Mouse (Mus musculus) CH12.LX (cell line): ENCODE data around the gene Slc22a20.

ENCODE experiments used
- CHD2 ChIP-seq: IDR thresholded peaks from 2 replicates; pipeline ENCODE4 v1.6.1; 2011; ENCODE audit warnings: low read length, improper control_type of control experiment
- CTCF ChIP-seq, 2 experiments: IDR thresholded peaks in 1 of 2; conservative IDR thresholded peaks in 1 of 2; 2 replicates each; pipeline ENCODE4 v1.5.1; 2011 to 2012; ENCODE audit warnings: low read depth in 2 of 2, low read length in 2 of 2, improper control_type of control experiment in 1 of 2, inconsistent platforms in 1 of 2, mild to moderate bottlenecking in 1 of 2, moderate library complexity in 1 of 2
- JUND ChIP-seq: conservative IDR thresholded peaks from 2 replicates; pipeline ENCODE4 v1.6.1; 2011; ENCODE audit warnings: low read depth, low read length, improper control_type of control experiment
- POLR2A ChIP-seq: IDR thresholded peaks from 2 replicates; pipeline ENCODE4 v1.6.1; 2011; ENCODE audit warnings: low read depth, mild to moderate bottlenecking, improper control_type of control experiment, low read length
- POLR2AphosphoS2 ChIP-seq: IDR thresholded peaks from 2 replicates; pipeline ENCODE4 v1.6.1; 2011; ENCODE audit warnings: low read depth, low read length, improper control_type of control experiment

GRCm38 (mm10) chr19:5963883-5964562, 21.9 kb downstream of the Slc22a20 start, which contains the start of gene Pola2:
- TF ChIP-seq POLR2AphosphoS2: peak; percentile 84
- TF ChIP-seq CHD2: no peak
- TF ChIP-seq CTCF (conservative IDR thresholded peaks at IDR 0.05 in 1 of 2, IDR thresholded peaks at IDR 0.05 in 1 of 2; ENCODE audit: low read depth in 2 of 2, low read length in 2 of 2): peak in 1 of 2 experiments; percentile 43; a peak in 2 of 4 replicates
- peak; percentile 96 for TF ChIP-seq POLR2A
- TF ChIP-seq JUND: no peak
